Mouse (Mus musculus): Measurements from ENCODE around the gene Sept9.

The Sept9 gene

GRCm38 (mm10) chr11:117387241-117387640 lies 187.8 kb downstream of the Sept9 start:
- DNase-seq, result no peak

- DNase-seq, result peak; percentile 97
Observed at GRCm38 (mm10) chr11:117390001-117390402, 190.5 kb downstream of the Sept9 start.

GRCm38 (mm10) chr11:117390774-117391534 lies 191.5 kb downstream of the Sept9 start:
- DNase-seq, result no peak

GRCm38 (mm10) chr11:117392251-117392650 lies 192.8 kb downstream of the Sept9 start:
- no peak for DNase-seq

GRCm38 (mm10) chr11:117393715-117394114 lies 194.3 kb downstream of the Sept9 start:
- DNase-seq, result no peak

- no peak for DNase-seq
Observed at GRCm38 (mm10) chr11:117394230-117395137, 195.0 kb downstream of the Sept9 start.

- no peak for DNase-seq
Observed at GRCm38 (mm10) chr11:117395228-117395627, 195.8 kb downstream of the Sept9 start.

GRCm38 (mm10) chr11:117396929-117397328 lies 197.5 kb downstream of the Sept9 start:
- no peak for DNase-seq

- DNase-seq, result no peak
Observed at GRCm38 (mm10) chr11:117397755-117398154, 198.3 kb downstream of the Sept9 start.

- DNase-seq, result no peak
Observed at GRCm38 (mm10) chr11:117398191-117398590, 198.7 kb downstream of the Sept9 start.

GRCm38 (mm10) chr11:117401583-117402367 lies 202.3 kb downstream of the Sept9 start:
- peak; percentile 78 for DNase-seq

- no peak for DNase-seq
Observed at GRCm38 (mm10) chr11:117402550-117402949, 203.1 kb downstream of the Sept9 start.

GRCm38 (mm10) chr11:117403073-117403472 lies 203.6 kb downstream of the Sept9 start:
- no peak for DNase-seq

- DNase-seq, result no peak
Observed at GRCm38 (mm10) chr11:117403781-117404180, 204.3 kb downstream of the Sept9 start.

- DNase-seq, result no peak
Observed at GRCm38 (mm10) chr11:117406711-117407110, 207.2 kb downstream of the Sept9 start.

- DNase-seq, result peak; percentile 89
Observed at GRCm38 (mm10) chr11:117407196-117407595, 207.7 kb downstream of the Sept9 start.

- peak; percentile 96 for DNase-seq
Observed at GRCm38 (mm10) chr11:117407651-117408441, 208.4 kb downstream of the Sept9 start.

GRCm38 (mm10) chr11:117408442-117409031 lies 209.1 kb downstream of the Sept9 start:
- peak; percentile 89 for DNase-seq

- no peak for DNase-seq
Observed at GRCm38 (mm10) chr11:117409331-117409730, 209.9 kb downstream of the Sept9 start.

GRCm38 (mm10) chr11:117410059-117410458 lies 210.6 kb downstream of the Sept9 start:
- peak; percentile 90 for DNase-seq

- no peak for DNase-seq
Observed at GRCm38 (mm10) chr11:117411663-117412062, 212.2 kb downstream of the Sept9 start.

All from heart, adult 11 months (tissue).